ENCODE assay signal across 9 mouse cellular contexts in genomic region chr5:53198408-53198807, GRCm38 (mm10). TPM values are rescaled to one million over a fixed set of nuclear protein-coding genes. Genes with fewer than 3 reads are reported as not detected.
"Had no signal": no experiment of that assay in that cellular context is flagged by ENCODE, and none has a peak within 500 bp of the region (broad histone marks: within the 10 kb centered on the region; RNA-seq: fewer than 3 reads in every experiment).

No protein-coding gene starts in this region.

- H3K27me3 ChIP-seq: limb, embryonic 15.5 days had no signal

- H3K27ac ChIP-seq: kidney, postnatal 0 days; layer of hippocampus, adult 2 months; limb, embryonic 15.5 days; liver, embryonic 14.5 days; midbrain, embryonic 12.5 days had no signal

- H3K4me3 ChIP-seq: layer of hippocampus, adult 2 months; limb, embryonic 15.5 days; midbrain, embryonic 12.5 days had no signal

- H3K36me3 ChIP-seq: limb, embryonic 15.5 days; midbrain, embryonic 12.5 days had no signal

- H3K4me1 ChIP-seq: limb, embryonic 15.5 days had no signal

- DNase-seq: lung, adult 18-20 months; right cerebral cortex, postnatal 14 days; thymus, postnatal 36 days had no signal

RNA-seq across cellular contexts. Expression of gene Sel1l3, which starts 15.3 kb away (rescaled TPM):
- total RNA-seq: megakaryocyte-erythroid progenitor cell, adult 5-6 weeks had no signal
